Mouse (Mus musculus) mesoderm, embryonic 11.5 days (tissue): ENCODE measurements around the gene Vmn1r64.
"Not testable (repeated sequence)": the region's sequence is repeated elsewhere in the genome, so short reads cannot be mapped to it uniquely, and the experiment has no call there.

Experiments
- DNase-seq: peaks from one replicate; pipeline ENCODE4 v3.0.0-alpha.2; 2012; ENCODE audit warnings: low read depth, low spot score

The Vmn1r64 gene

DNA sequence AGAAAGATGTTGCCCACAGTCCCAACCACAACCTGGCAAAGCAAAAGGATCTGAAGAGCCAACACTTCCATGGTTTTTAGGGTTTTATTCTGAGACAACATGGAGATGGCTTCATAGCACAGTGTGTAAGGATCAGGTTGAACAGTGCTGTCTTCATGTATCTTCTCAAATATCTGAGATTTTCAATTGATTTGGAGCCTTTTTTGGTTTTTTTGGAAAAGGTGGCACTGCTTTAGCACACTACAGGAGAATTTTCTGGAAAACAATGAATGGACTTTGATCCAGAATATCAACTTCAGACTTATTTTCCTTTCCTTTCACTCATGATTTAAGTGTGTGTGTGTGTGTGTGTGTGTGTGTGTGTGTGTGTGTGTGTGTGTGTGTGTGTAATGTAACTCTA is at the start of gene Vmn1r64:
Gene Vmn1r64 (minus strand): TSS at position 101 of the 400 bp plus-strand sequence.
- DNase-seq: no peak

DNA sequence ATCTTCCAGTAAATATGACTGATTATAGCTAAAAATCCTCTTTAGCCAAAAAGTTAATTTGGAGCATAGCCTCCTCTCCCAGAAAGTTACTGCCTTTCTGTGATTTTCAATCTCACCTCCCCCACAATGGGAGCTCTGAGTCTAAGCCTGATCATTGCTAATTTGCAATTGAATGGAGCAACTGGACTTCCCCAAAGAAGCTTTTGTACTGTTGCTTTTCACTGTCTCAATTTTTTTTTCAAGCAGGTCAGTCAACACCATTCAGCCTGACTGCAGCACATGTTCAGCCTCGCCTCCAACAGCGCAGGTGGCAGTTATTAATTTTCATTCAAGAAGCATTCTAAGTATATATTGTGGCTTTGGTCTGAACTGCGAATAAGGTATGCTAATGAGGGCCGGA is 14.9 kb upstream of the Vmn1r64 start:
- DNase-seq: no peak

DNA sequence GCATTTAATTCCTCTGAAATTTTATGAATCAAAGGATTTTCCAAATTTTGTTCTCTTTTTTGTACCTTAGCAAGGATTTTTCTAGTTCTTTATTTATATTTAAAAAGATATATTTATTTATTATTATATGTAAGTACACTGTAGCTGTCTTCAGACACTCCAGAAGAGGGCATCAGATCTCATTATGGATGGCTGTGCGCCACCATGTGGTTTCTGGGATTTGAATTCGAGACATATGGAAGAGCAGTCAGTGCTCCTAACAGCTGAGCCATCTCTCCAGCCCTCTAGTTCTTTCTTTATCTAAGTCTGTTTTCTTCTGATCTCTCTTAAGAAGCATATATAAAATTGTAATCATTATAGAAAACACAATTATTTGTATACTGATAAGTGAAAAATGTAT is 12.9 kb upstream of the Vmn1r64 start:
- not testable (repeated sequence) for DNase-seq
